Mouse (Mus musculus) lung, postnatal 0 days (tissue): ENCODE measurements around the gene Atg2a. TPM values are rescaled to one million over a fixed set of nuclear protein-coding genes. Genes with fewer than 3 reads are reported as not detected.

Experiments used
- ATAC-seq: fragments of 200-750 bp; cut with Nextera tagmentation; 2 replicates; pipeline ENCODE4 v1.8.0; 2017; ENCODE audit warnings: moderate library complexity
- DNase-seq: peaks from one replicate; pipeline ENCODE4 v3.0.0-alpha.2; 2016; ENCODE audit warnings: low spot score
- H3K27ac ChIP-seq: fragments of 300-500 bp; sonication (generic); 2 replicates; pipeline ENCODE4 v1.5.1; 2014; ENCODE audit warnings: antibody characterized with exemption, mild to moderate bottlenecking, low read length, mixed read lengths
- H3K27me3 ChIP-seq: fragments of 300-500 bp; sonication (generic); replicated peaks from 2 replicates; pipeline ENCODE4 v1.6.1; 2014; ENCODE audit warnings: low read length, mixed read lengths; ENCODE audit not compliant: insufficient read depth
- H3K36me3 ChIP-seq: fragments of 300-500 bp; sonication (generic); 2 replicates; pipeline ENCODE4 v1.6.1; 2014; ENCODE audit warnings: low read length, mixed read lengths; ENCODE audit not compliant: insufficient read depth
- H3K4me1 ChIP-seq: fragments of 300-500 bp; sonication (generic); 2 replicates; pipeline ENCODE4 v1.6.1; 2014; ENCODE audit warnings: antibody characterized with exemption, low read depth, low read length, mixed read lengths; ENCODE audit not compliant: insufficient read depth
- H3K4me2 ChIP-seq: fragments of 300-500 bp; sonication (generic); replicated peaks from 2 replicates; pipeline ENCODE4 v1.6.1; 2014; ENCODE audit warnings: low read depth, mild to moderate bottlenecking, low read length, moderate library complexity, mixed read lengths
- H3K4me3 ChIP-seq: fragments of 300-500 bp; sonication (generic); 2 replicates; pipeline ENCODE4 v1.5.1; 2014; ENCODE audit warnings: low read depth, low read length
- H3K9ac ChIP-seq: fragments of 300-500 bp; sonication (generic); replicated peaks from 2 replicates; pipeline ENCODE4 v1.6.1; 2014; ENCODE audit warnings: low read depth, mild to moderate bottlenecking
- H3K9me3 ChIP-seq: fragments of 300-500 bp; sonication (generic); 2 replicates; pipeline ENCODE4 v1.6.1; 2016; ENCODE audit warnings: low read length, mixed read lengths
- CTCF ChIP-seq: IDR thresholded peaks from 2 replicates; pipeline ENCODE4 v1.5.1; 2016; ENCODE audit warnings: antibody characterized with exemption, mild to moderate bottlenecking
- EP300 ChIP-seq: IDR thresholded peaks from 2 replicates; pipeline ENCODE4 v1.6.1; 2016; ENCODE audit warnings: antibody characterized with exemption, mild to moderate bottlenecking, control low read depth
- WGBS: fragments of 180-500 bp; shearing (Covaris S2); extraction: QIAGEN DNeasy Blood & Tissue Kit; methylation state at CpG from one replicate; pipeline ENCODE4 v1.1.7; 2014; 5-methylcytosine and 5-hydroxymethylcytosine counted together
- polyA plus RNA-seq: library from polyadenylated mRNA; unstranded; fragments of >200 nt; fragmentation: Nextera tagmentation; extraction: Ambion mirVana; gene quantifications from 2 replicates; pipeline ENCODE4 v1.2.1, GENCODE M21; 2015

Atg2a gene
- polyA plus RNA-seq, 1 experiment from 2014 or later = 5.9 TPM

DNA sequence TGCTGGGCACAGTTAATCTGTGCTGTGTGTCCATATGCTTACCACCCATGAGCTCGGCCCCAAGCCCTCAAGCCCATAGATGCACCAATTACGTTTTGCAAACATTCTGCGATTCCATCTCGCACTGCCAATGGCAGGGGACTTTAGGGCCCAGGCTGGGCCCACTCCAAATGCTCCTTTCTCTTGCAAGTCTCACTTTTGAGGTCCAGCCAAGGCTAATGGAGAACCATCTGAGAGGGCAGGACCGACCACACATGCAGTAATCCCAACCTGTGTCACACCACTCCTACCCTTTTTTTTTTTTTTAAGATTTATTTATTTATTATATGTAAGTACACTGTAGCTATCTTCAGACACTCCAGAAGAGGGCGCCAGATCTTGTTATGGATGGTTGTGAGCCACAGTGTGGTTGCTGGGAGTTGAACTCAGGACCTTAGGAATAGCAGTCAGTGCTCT, 24.3 kb downstream of the Atg2a start:
- 66% methylated on average over 6 of the region's 6 CpGs for WGBS
- Histone ChIP-seq H3K4me2 (no peak overlapping the region), H3K9ac (no peak overlapping the region), H3K9me3 (no peaks in the 10 kb centered on the region), H3K4me3 (no peak overlapping the region), H3K27me3 (no peaks in the 10 kb centered on the region), H3K36me3 (peaks cover 3% of the 10 kb centered on the region; the same call in 1 of the 2 replicates), H3K27ac (no peak overlapping the region), H3K4me1 (no peaks in the 10 kb centered on the region; the same call in 1 of the 2 replicates)
- no peak for DNase-seq
- no peak for TF ChIP-seq EP300
- TF ChIP-seq CTCF = peak; percentile 44
- ATAC-seq = no peak

DNA sequence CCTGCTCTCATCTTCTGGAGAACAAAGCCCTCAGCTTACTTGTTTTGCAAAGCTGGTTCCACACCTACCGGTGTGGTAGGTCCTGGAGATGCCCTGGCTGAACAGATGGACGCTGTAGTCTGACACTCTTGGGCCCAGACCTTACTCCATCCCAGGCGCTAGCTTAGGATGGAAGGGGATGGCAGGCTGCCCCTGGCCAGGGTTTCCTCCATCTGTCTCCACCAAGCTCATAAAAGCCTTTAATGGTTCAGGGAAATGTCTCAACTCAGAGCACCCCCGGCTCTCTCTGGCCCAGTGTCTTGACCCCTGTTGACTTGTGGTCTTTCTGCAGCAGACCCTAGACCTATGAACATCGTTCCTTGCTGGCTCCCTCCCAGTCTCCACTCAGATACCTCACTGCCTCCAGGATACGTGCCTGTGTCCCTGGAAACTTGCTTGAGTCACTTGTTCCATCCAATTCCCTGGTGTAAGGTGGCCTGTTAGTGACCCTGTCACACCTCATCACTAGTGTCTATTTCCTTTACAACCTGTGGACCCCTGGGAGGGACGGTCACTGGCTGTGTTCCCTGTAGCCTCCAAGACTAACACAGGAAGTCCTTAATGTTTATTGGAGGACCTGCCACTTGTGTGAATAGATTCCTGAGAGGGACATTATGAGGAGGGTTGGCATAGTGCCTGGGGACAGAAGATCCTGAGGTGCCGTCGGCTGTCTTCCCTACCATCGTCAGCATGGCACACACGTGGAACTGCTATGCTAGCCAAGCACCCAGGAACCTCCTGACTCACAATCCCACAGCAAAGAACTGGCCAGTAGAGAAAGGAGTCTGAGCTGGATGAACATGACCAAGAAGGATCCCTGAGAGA, 26.1 kb downstream of the Atg2a start:
- TF ChIP-seq EP300 (peak; percentile 51), CTCF (no peak)

DNA sequence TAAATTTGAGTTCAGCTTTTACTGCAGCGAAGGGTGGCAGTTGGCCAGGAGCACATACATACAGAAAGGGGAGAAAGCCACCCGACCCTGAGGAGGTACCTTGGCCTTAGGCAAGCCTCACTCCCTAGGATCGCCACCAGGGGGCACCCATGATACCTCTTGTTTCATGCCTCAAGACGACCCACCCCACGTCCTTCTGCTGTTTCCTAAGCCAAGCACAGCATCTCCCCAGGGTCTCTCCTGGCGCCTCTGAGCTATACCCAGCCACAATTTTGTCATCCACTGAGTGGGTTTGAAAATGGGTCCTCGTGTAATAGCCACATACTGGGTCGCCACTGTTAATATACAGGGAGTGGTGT, 26.7 kb downstream of the Atg2a start:
- H3K4me1 ChIP-seq = peaks cover 2% of the 10 kb centered on the region; the same call in 1 of the 2 replicates
- H3K9ac ChIP-seq = no peak overlapping the region
- ATAC-seq (peak; percentile 68), DNase-seq (peak; percentile 92)
- H3K27me3 ChIP-seq = no peaks in the 10 kb centered on the region
- peak overlapping the region; percentile 49 for H3K27ac ChIP-seq
- H3K4me2 ChIP-seq = no peak overlapping the region
- H3K9me3 ChIP-seq = no peaks in the 10 kb centered on the region
- no peak for TF ChIP-seq EP300
- peak; percentile 94 for TF ChIP-seq CTCF
- H3K4me3 ChIP-seq = no peak overlapping the region
- no peaks in the 10 kb centered on the region for H3K36me3 ChIP-seq
- WGBS = 7% methylated on average over 8 of the region's 8 CpGs

More for the DNA sequence above, 26.1 kb downstream of the Atg2a start:
- Histone ChIP-seq H3K4me1 (peaks cover 2% of the 10 kb centered on the region; the same call in 1 of the 2 replicates), H3K27me3 (no peaks in the 10 kb centered on the region), H3K36me3 (no peaks in the 10 kb centered on the region), H3K4me2 (no peak overlapping the region), H3K27ac (peak overlapping the region; percentile 49), H3K4me3 (no peak overlapping the region), H3K9me3 (no peaks in the 10 kb centered on the region), H3K9ac (no peak overlapping the region)
- WGBS = 26% methylated on average over 11 of the region's 11 CpGs
- ATAC-seq (peak; percentile 21), DNase-seq (peak; percentile 67)

DNA sequence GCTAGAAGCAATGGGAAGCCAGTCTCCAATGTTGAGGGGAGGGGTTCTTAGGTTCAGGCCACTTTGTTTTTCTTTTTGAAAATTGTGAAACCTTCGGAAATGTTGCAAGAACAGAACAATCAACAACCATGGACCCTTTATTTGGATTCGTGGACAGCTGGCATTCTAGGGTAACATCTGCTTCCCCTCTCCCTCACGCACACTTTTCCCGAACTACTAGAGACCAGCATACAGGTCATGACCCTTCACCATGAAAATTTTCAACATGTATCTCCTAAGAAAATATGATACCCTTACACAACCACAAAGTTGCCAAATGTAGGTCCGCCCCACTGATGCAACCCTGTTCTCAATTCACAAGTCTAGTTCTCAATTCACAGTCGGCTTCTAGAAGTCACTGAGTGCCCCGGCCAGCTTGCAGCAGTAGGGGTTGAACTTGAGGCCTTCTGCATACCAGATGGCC, 27.2 kb downstream of the Atg2a start:
- Histone ChIP-seq H3K9me3 (no peaks in the 10 kb centered on the region), H3K4me3 (no peak overlapping the region), H3K4me1 (peaks cover 2% of the 10 kb centered on the region; the same call in 1 of the 2 replicates), H3K27ac (peak overlapping the region; percentile 14; the same call in 1 of the 2 replicates), H3K27me3 (no peaks in the 10 kb centered on the region), H3K36me3 (no peaks in the 10 kb centered on the region), H3K9ac (no peak overlapping the region), H3K4me2 (no peak overlapping the region)
- 54% methylated on average over 7 of the region's 7 CpGs for WGBS
- TF ChIP-seq EP300 (peak; percentile 85), CTCF (no peak)
- ATAC-seq (peak; percentile 71), DNase-seq (peak; percentile 94)

DNA sequence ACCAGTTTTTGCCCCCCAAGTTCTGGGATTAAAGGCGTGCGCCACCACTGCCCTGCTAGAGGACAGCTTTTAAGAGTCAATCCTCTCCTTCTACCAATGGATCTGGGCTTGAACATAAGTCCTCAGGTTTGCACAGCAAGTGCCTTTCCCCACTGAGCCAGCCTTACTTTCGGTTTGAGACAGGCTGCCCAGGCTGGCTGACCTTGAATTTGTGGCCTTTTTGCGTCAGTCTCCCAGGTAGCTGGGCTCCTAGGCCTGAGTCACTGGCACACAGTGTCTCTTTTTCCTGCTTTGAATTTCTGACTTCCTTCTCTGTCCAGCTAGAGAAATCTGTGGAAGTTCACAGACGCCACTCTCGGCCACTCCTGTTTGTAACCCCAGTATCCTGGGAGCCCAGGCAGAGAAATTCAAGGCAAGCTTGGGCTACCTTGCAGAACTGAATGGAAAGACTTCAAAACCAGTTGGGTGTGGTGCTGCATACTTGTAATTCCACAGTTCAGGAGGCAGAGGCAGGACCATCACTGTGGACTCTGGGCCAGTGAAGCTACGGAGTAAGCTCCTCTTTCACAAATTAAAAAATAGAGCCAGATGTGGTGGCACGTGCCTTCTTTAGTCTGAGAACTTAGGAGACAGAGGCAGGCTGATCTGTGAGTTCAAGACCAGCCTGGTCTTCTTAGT, 28.5 kb downstream of the Atg2a start:
- ATAC-seq (no peak), DNase-seq (no peak)
- peaks cover 2% of the 10 kb centered on the region; the same call in 1 of the 2 replicates for H3K4me1 ChIP-seq
- no peaks in the 10 kb centered on the region for H3K27me3 ChIP-seq
- H3K36me3 ChIP-seq = no peaks in the 10 kb centered on the region
- H3K27ac ChIP-seq = no peak overlapping the region
- no peak overlapping the region for H3K4me2 ChIP-seq
- H3K9me3 ChIP-seq = no peaks in the 10 kb centered on the region
- 85% methylated on average over 8 of the region's 8 CpGs for WGBS
- no peak overlapping the region for H3K9ac ChIP-seq
- TF ChIP-seq CTCF (no peak), EP300 (no peak)
- no peak overlapping the region for H3K4me3 ChIP-seq

DNA sequence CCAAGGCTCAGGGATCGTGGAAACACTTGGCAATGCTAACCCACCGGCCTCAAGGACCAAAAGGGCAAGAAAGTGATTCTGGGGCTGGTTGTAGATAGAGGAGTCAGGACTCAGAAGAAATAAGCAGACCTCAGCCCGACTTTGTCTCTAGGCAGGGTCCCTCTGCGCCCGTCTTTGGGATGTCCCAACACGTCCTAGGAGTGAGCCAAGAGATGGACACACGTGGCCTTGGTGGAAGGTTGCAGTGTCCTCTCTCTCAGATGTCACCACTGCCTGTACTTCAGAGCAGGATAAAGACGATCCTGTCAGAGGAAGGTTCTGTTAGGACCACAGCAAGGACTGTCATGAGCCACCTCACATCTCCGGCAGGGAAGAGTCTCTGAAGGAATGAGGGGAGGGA, 29.2 kb downstream of the Atg2a start:
- 65% methylated on average over 9 of the region's 9 CpGs for WGBS
- peaks cover 4% of the 10 kb centered on the region; the same call in 1 of the 2 replicates for H3K4me1 ChIP-seq
- ATAC-seq = no peak
- H3K9me3 ChIP-seq = no peaks in the 10 kb centered on the region
- H3K36me3 ChIP-seq = no peaks in the 10 kb centered on the region
- H3K27ac ChIP-seq = no peak overlapping the region
- no peak for TF ChIP-seq EP300
- TF ChIP-seq CTCF = no peak
- no peak overlapping the region for H3K9ac ChIP-seq
- no peaks in the 10 kb centered on the region for H3K27me3 ChIP-seq
- no peak overlapping the region for H3K4me2 ChIP-seq
- DNase-seq = no peak
- no peak overlapping the region for H3K4me3 ChIP-seq
